Mouse (Mus musculus) midbrain, embryonic 16.5 days (tissue): Measurements from ENCODE around the gene Fcgr3. TPM values are rescaled to one million over a fixed set of nuclear protein-coding genes. Genes with fewer than 3 reads are reported as not detected.
A peak's percentile ranks its signal among the peaks of the same experiment; 100 is the strongest.

Source experiments
- ATAC-seq: fragments of 200-750 bp; cut with Nextera tagmentation; 2 replicates; pipeline ENCODE4 v1.8.0; 2017; ENCODE audit warnings: moderate TSS enrichment
- H3K27ac ChIP-seq: fragments of 300-500 bp; sonication (generic); 2 replicates; pipeline ENCODE4 v1.5.1; 2014; ENCODE audit warnings: mild to moderate bottlenecking, low read length, mixed read lengths
- H3K27me3 ChIP-seq: fragments of 300-500 bp; sonication (generic); 2 replicates; pipeline ENCODE4 v1.6.1; 2014; ENCODE audit warnings: low read depth, low read length, mixed read lengths; ENCODE audit not compliant: control insufficient read depth, insufficient read depth
- H3K36me3 ChIP-seq: fragments of 300-500 bp; sonication (generic); 2 replicates; pipeline ENCODE4 v1.6.1; 2014; ENCODE audit warnings: mild to moderate bottlenecking, low read length, moderate library complexity, mixed read lengths; ENCODE audit not compliant: control insufficient read depth, insufficient read depth
- H3K4me1 ChIP-seq: fragments of 300-500 bp; sonication (generic); 2 replicates; pipeline ENCODE4 v1.6.1; 2014; ENCODE audit warnings: mild to moderate bottlenecking, low read length, mixed read lengths; ENCODE audit not compliant: control insufficient read depth, insufficient read depth
- H3K4me2 ChIP-seq: fragments of 300-500 bp; sonication (generic); 2 replicates; pipeline ENCODE4 v1.6.1; 2014; ENCODE audit warnings: mild to moderate bottlenecking, low read length, mixed read lengths
- H3K4me3 ChIP-seq: fragments of 300-500 bp; sonication (generic); 2 replicates; pipeline ENCODE4 v1.5.1; 2014; ENCODE audit warnings: low read depth, mild to moderate bottlenecking, low read length, moderate library complexity, mixed read lengths
- H3K9ac ChIP-seq: fragments of 300-500 bp; sonication (generic); 2 replicates; pipeline ENCODE4 v1.6.1; 2014; ENCODE audit warnings: low read depth, low read length, mixed read lengths
- H3K9me3 ChIP-seq: fragments of 300-500 bp; sonication (generic); replicated peaks from 2 replicates; pipeline ENCODE4 v1.6.1; 2014; ENCODE audit warnings: mild to moderate bottlenecking, low read length, mixed read lengths; ENCODE audit not compliant: control insufficient read depth, poor library complexity, severe bottlenecking
- WGBS: fragments of 180-500 bp; shearing (Covaris S2); extraction: QIAGEN DNeasy Blood & Tissue Kit; methylation state at CpG from one replicate; pipeline ENCODE4 v1.1.7; 2014; 5-methylcytosine and 5-hydroxymethylcytosine counted together
- polyA plus RNA-seq: library from polyadenylated mRNA; unstranded; fragments of >200 nt; fragmentation: Nextera tagmentation; extraction: Ambion mirVana; gene quantifications from 2 replicates; pipeline ENCODE4 v1.2.1, GENCODE M21; 2015

Fcgr3 gene
- polyA plus RNA-seq, 1 experiment from 2014 or later: 9.0 TPM

DNA sequence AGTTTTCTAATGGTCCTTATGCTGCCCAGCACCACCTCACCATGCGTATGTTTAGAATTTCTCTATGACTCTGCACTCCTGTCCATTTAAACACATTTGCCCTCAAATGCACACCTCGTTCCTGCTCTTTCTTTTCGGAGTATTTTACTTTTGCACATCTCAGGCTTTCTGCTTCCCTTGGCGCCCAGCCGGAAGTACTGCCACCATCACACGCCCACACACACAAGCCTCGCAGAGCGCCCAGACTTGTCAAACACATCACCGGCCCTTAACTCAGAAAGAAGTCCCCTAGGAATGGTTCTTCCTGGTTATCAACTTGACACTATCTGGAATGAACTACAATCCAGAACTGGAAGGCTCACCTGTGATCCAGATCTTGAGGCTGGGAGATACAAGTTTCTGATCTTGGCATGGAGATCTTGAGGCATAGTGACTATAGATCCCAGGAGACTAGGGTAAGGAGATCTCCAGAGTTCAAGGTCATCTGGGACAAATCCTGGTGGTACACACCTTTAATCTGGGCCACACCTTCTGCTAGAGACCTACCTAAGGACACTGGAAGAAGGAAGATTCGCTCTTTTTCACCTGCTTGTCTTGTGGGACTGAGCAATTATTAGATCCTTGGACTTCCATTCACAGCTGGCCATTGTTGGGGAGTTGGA, 38.6 kb upstream of the Fcgr3 start:
- Histone ChIP-seq H3K27me3 (no peaks in the 10 kb centered on the region), H3K36me3 (no peaks in the 10 kb centered on the region), H3K9ac (no peak overlapping the region), H3K4me2 (peak overlapping the region; percentile 61), H3K27ac (no peak overlapping the region), H3K9me3 (no peaks in the 10 kb centered on the region), H3K4me3 (peak overlapping the region; percentile 79), H3K4me1 (peaks cover 9% of the 10 kb centered on the region; the same call in 1 of the 2 replicates)
- WGBS: 12% methylated on average over 10 of the region's 10 CpGs
- ATAC-seq: no peak; the same call in 1 of the 2 replicates

DNA sequence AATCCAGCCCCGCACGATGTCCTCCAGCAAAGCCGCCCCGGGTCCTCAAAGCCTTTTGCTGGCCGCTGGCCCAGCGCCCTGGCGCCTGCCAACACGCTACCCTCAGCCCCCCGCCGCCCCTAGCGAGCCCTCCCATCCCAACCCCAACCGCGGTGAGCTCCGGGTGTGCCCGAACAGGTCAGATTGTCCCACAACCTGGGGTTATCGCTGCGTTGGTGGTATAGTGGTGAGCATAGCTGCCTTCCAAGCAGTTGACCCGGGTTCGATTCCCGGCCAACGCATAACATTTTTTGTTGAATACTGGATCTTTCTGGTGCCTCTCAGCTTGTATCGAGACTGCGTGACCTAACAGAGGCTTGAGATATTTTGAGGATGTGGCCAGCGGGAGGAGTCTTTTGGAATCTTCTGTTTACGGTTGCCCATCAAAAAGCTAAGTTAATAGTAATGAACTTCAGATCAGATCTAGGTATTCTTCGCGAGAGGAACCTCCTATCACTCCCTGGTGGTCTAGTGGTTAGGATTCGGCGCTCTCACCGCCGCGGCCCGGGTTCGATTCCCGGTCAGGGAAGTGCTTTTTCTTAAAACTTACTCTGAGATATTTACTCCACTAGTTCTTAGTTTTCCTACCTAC, 37.9 kb upstream of the Fcgr3 start:
- peak overlapping the region; percentile 78 for H3K9ac ChIP-seq
- H3K27ac ChIP-seq: peak overlapping the region; percentile 87
- H3K36me3 ChIP-seq: no peaks in the 10 kb centered on the region
- H3K27me3 ChIP-seq: no peaks in the 10 kb centered on the region
- ATAC-seq: peak; percentile 93
- peak overlapping the region; percentile 61 for H3K4me2 ChIP-seq
- peak overlapping the region; percentile 79 for H3K4me3 ChIP-seq
- under 1% methylated on average over 35 of the region's 35 CpGs for WGBS
- no peaks in the 10 kb centered on the region for H3K9me3 ChIP-seq
- H3K4me1 ChIP-seq: peaks cover 9% of the 10 kb centered on the region; the same call in 1 of the 2 replicates

DNA sequence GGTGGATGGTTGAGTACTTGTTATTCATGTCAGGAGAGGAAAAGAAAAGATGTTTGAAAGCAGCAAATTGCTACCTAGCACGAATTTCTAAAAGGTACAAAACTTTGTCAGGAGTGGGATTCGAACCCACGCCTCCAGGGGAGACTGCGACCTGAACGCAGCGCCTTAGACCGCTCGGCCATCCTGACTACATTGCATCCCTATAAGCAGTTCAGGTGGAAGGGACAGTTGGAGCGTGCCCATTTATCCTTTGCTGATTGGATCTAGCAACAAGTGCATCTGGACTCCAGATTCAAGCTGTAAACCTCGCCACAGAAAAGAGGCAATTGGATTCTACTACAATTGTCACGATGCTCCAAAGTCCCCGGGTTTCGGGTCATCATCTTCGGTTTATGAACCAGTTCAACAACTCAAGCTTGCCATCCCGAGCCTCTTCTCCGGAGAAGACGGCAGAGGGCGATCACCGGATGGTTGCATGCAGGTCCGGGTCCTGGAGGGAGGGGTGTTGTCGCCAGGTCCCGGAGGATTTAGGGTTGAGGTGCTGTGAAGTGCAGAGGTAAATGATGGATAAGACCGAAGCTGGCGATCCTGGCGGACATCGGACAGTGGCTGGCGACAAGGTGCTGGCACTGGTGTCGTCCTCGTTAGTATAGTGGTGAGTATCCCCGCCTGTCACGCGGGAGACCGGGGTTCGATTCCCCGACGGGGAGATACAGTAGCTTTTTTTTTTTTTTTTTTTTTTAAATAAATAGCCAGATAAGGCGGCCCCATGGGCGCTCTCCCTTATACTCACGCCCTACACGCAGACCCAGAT, 37.2 kb upstream of the Fcgr3 start:
- Histone ChIP-seq H3K9me3 (no peaks in the 10 kb centered on the region), H3K4me2 (peak overlapping the region; percentile 61), H3K9ac (peak overlapping the region; percentile 78), H3K27ac (peak overlapping the region; percentile 87), H3K4me1 (peaks cover 9% of the 10 kb centered on the region; the same call in 1 of the 2 replicates), H3K36me3 (no peaks in the 10 kb centered on the region), H3K27me3 (no peaks in the 10 kb centered on the region; the same call in 1 of the 2 replicates), H3K4me3 (peak overlapping the region; percentile 79)
- peak; percentile 92 for ATAC-seq
- under 1% methylated on average over 40 of the region's 40 CpGs for WGBS

DNA sequence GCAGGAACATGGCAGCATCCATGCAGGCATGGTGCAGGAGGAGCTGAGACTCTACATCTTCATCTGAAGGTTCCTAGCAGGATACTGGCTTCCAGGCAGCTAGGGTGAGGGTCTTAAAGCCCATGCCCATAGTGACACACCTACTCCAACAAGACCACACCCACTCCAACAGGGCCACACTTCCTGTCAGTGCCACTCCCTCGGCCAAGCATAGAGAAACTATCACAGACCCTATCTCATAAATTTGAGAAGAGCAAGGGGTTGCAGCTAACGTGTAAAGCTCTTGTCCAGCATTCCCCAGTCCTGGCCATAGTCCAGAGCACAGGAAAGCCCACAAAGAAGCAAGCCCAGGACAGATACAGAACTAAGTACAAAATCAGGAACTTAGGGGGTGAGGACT, 36.3 kb upstream of the Fcgr3 start:
- no peaks in the 10 kb centered on the region; the same call in 1 of the 2 replicates for H3K27me3 ChIP-seq
- no peak overlapping the region for H3K4me3 ChIP-seq
- H3K4me1 ChIP-seq: peaks cover 13% of the 10 kb centered on the region
- no peak overlapping the region for H3K27ac ChIP-seq
- no peak overlapping the region for H3K4me2 ChIP-seq
- WGBS: 41% methylated on average over 2 of the region's 2 CpGs
- no peaks in the 10 kb centered on the region for H3K9me3 ChIP-seq
- no peaks in the 10 kb centered on the region for H3K36me3 ChIP-seq
- no peak for ATAC-seq
- no peak overlapping the region for H3K9ac ChIP-seq

DNA sequence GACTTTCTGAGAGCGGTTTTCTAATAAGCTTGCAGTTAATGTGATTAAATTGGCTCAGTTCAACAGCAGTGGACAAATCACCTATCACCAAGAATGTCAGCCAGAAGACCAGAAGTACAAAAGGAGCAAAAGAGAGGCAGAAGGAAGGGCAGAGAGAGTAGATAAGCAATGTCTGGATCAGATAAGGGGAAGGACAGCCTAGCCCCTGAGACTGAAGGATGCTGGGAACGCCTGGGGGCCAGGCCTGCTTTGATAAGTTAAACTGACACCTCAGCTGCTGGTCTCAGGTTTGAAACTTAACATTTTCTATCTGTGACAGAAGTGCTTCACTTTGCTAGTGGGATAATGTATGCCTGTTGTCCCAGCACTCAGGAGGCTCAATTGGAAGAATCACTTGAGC, 32.9 kb upstream of the Fcgr3 start:
- Histone ChIP-seq H3K27me3 (no peaks in the 10 kb centered on the region; the same call in none of the 2 replicates), H3K27ac (no peak overlapping the region), H3K4me2 (no peak overlapping the region), H3K9me3 (no peaks in the 10 kb centered on the region), H3K36me3 (no peaks in the 10 kb centered on the region), H3K9ac (no peak overlapping the region), H3K4me1 (peaks cover 7% of the 10 kb centered on the region), H3K4me3 (no peak overlapping the region)
- 46% methylated on average over 2 of the region's 2 CpGs for WGBS
- ATAC-seq: no peak

DNA sequence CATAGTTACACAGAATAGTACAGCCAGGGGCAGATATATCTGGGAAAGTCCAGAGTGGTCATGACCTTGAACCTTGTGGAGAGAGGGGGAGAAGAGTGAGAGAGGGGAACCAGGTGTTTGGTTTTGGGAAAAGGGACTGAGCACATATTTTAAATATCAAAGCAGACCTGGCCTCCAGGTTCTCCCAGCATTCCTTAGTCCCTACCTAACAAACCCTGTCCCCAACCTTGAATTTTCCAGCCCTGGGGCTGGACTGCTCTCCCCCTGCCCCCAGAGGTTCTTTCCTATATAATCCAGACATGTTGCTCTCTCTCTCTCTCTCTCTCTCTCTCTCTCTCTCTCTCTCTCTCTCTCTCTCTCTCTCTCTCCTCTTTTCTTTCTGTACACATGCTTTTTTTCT, 32.4 kb upstream of the Fcgr3 start:
- ATAC-seq: no peak
- Histone ChIP-seq H3K36me3 (no peaks in the 10 kb centered on the region), H3K4me1 (peaks cover 7% of the 10 kb centered on the region), H3K9me3 (no peaks in the 10 kb centered on the region), H3K4me3 (no peak overlapping the region), H3K9ac (no peak overlapping the region), H3K4me2 (no peak overlapping the region), H3K27me3 (no peaks in the 10 kb centered on the region; the same call in none of the 2 replicates), H3K27ac (no peak overlapping the region)

DNA sequence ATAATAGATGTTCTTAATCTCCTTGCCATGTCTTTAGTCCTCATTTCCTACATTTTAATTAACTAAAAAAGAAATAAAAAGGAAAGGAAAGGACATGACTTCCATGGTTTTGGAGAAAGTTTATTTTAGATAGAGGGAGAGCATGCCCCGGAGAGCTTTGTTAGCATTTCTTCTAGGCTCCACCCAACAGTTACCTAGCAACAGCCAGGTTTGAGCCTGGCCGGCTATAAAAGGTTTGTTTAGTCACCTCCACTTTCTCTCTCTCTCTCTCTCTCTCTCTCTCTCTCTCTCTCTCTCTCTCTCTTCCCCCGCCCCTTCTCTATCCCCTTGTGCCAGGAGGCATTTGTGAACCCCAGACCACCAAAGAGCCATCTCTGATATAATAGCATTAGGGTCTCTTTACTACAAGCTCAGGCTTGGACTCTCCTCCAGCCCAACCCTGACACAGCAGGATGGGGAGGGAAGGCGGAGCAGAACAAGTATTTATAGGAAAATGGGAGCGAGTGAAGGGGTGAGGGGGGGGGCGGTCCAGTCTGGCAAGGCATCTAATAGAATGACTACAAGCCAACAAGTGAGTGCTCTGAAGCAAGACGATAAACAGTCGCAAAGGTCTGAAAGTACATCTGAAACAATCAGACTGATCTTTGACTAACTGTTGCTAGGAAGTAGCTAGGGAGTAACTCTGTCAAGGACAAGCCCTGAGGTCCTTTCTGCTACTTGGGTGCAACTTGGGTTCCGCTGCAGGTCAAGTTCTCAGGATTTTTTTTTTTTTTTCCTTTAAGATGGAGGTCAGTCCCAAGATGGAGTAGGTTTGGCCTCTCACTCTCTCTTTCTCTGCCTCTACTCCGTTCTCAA, 31.6 kb upstream of the Fcgr3 start:
- Histone ChIP-seq H3K4me3 (no peak overlapping the region), H3K9ac (no peak overlapping the region), H3K4me2 (peak overlapping the region; percentile 33; the same call in 1 of the 2 replicates), H3K36me3 (no peaks in the 10 kb centered on the region), H3K9me3 (no peaks in the 10 kb centered on the region), H3K4me1 (peaks cover 7% of the 10 kb centered on the region), H3K27me3 (no peaks in the 10 kb centered on the region; the same call in none of the 2 replicates), H3K27ac (no peak overlapping the region)
- no peak for ATAC-seq
- WGBS: 16% methylated on average over 10 of the region's 10 CpGs

DNA sequence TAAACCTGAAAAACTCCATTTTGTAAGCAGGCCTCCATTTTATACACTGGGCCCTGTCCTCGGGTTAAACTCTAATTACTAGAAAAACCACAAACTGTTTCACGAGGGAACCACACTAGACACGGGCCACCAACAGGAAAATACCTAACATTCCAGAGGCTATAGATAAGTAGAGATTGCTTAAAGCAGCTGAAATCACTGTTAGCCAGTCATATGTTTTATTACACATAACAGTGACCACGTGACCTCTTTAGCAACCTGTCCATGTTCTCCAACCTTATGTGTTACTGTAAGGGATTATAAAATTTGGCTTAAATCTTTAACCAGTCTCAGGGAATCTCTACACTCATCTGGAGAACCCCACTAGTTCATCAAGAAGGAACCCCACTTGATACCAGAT, 29.7 kb upstream of the Fcgr3 start:
- Histone ChIP-seq H3K9me3 (no peaks in the 10 kb centered on the region), H3K9ac (no peak overlapping the region), H3K36me3 (no peaks in the 10 kb centered on the region), H3K4me3 (no peak overlapping the region), H3K4me1 (peaks cover 5% of the 10 kb centered on the region; the same call in 1 of the 2 replicates), H3K27ac (no peak overlapping the region), H3K27me3 (no peaks in the 10 kb centered on the region; the same call in none of the 2 replicates), H3K4me2 (no peak overlapping the region)
- 89% methylated on average over 4 of the region's 4 CpGs for WGBS
- ATAC-seq: no peak
